Mouse (Mus musculus) embryonic facial prominence, embryonic 14.5 days (tissue): ENCODE measurements around the gene Rps21. TPM values are rescaled to one million over a fixed set of nuclear protein-coding genes. Genes with fewer than 3 reads are reported as not detected.
A peak's percentile ranks its signal among the peaks of the same experiment; 100 is the strongest.

ENCODE experiments used
- ATAC-seq: fragments of 200-750 bp; cut with Nextera tagmentation; 2 replicates; pipeline ENCODE4 v1.8.0; 2017; ENCODE audit warnings: low read depth, moderate number of reproducible peaks, moderate TSS enrichment
- DNase-seq: peaks from one replicate; pipeline ENCODE4 v3.0.0-alpha.2; 2015; ENCODE audit warnings: low spot score
- H3K27ac ChIP-seq: fragments of 300-500 bp; sonication (generic); replicated peaks from 2 replicates; pipeline ENCODE4 v1.5.1; 2014; ENCODE audit warnings: low read depth, mild to moderate bottlenecking, low read length, moderate library complexity
- H3K27me3 ChIP-seq: fragments of 300-500 bp; sonication (generic); replicated peaks from 2 replicates; pipeline ENCODE4 v1.6.1; 2014; ENCODE audit warnings: low read length; ENCODE audit not compliant: control insufficient read depth, insufficient read depth
- H3K36me3 ChIP-seq: fragments of 300-500 bp; sonication (generic); 2 replicates; pipeline ENCODE4 v1.6.1; 2014; ENCODE audit warnings: low read length, mixed read lengths; ENCODE audit not compliant: control insufficient read depth, insufficient read depth
- H3K4me1 ChIP-seq: fragments of 300-500 bp; sonication (generic); 2 replicates; pipeline ENCODE4 v1.6.1; 2014; ENCODE audit warnings: antibody characterized with exemption, low read length; ENCODE audit not compliant: control insufficient read depth, insufficient read depth
- H3K4me2 ChIP-seq: fragments of 300-500 bp; sonication (generic); 2 replicates; pipeline ENCODE4 v1.6.1; 2014; ENCODE audit warnings: low read depth, mild to moderate bottlenecking, low read length, moderate library complexity, mixed read lengths
- H3K4me3 ChIP-seq: fragments of 300-500 bp; sonication (generic); 2 replicates; pipeline ENCODE4 v1.5.1; 2014; ENCODE audit warnings: low read depth, mild to moderate bottlenecking, low read length
- H3K9ac ChIP-seq: fragments of 300-500 bp; sonication (generic); 2 replicates; pipeline ENCODE4 v1.6.1; 2014; ENCODE audit warnings: low read depth, mild to moderate bottlenecking, low read length, moderate library complexity, mixed read lengths
- H3K9me3 ChIP-seq: fragments of 300-500 bp; sonication (generic); 2 replicates; pipeline ENCODE4 v1.6.1; 2016; ENCODE audit warnings: low read length; ENCODE audit not compliant: control insufficient read depth
- whole genome bisulfite sequencing: fragments of 180-500 bp; shearing (Covaris S2); extraction: QIAGEN DNeasy Blood & Tissue Kit; methylation state at CpG from one replicate; pipeline ENCODE4 v1.1.7; 2014; 5-methylcytosine and 5-hydroxymethylcytosine counted together
- polyA plus RNA-seq: library from polyadenylated mRNA; unstranded; fragments of >200 nt; fragmentation: Nextera tagmentation; extraction: Ambion mirVana; gene quantifications from 2 replicates; pipeline ENCODE4 v1.2.1, GENCODE M21; 2014

Rps21 gene
- polyA plus RNA-seq, 1 experiment from 2014 or later, result 787 TPM

- Histone ChIP-seq H3K4me3 (no peak overlapping the region), H3K4me1 (no peaks in the 10 kb centered on the region), H3K4me2 (no peak overlapping the region), H3K9ac (no peak overlapping the region), H3K27ac (no peak overlapping the region), H3K9me3 (no peaks in the 10 kb centered on the region), H3K36me3 (no peaks in the 10 kb centered on the region), H3K27me3 (no peaks in the 10 kb centered on the region)
- 61% methylated on average over 8 of the region's 9 CpGs for WGBS
- DNase-seq, result no peak
- no peak for ATAC-seq
These were observed 8.1 kb upstream of the Rps21 start for GRCm38 (mm10) chr2:180248947-180249660.

- ATAC-seq (peak; percentile 89), DNase-seq (peak; percentile 92)
- H3K36me3 ChIP-seq, result no peaks in the 10 kb centered on the region
- no peak overlapping the region for H3K27ac ChIP-seq
- no peaks in the 10 kb centered on the region for H3K4me1 ChIP-seq
- no peak overlapping the region for H3K4me2 ChIP-seq
- no peaks in the 10 kb centered on the region for H3K27me3 ChIP-seq
- H3K9me3 ChIP-seq, result no peaks in the 10 kb centered on the region
- no peak overlapping the region for H3K4me3 ChIP-seq
- H3K9ac ChIP-seq, result no peak overlapping the region
- WGBS, result 31% methylated on average over 11 of the region's 11 CpGs
These were observed 6.1 kb upstream of the Rps21 start for GRCm38 (mm10) chr2:180250930-180251611.

- 47% methylated on average over 3 of the region's 3 CpGs for WGBS
- ATAC-seq (no peak), DNase-seq (no peak)
- H3K4me3 ChIP-seq, result no peak overlapping the region
- no peaks in the 10 kb centered on the region for H3K36me3 ChIP-seq
- no peak overlapping the region for H3K4me2 ChIP-seq
- H3K9ac ChIP-seq, result no peak overlapping the region
- no peaks in the 10 kb centered on the region for H3K27me3 ChIP-seq
- no peaks in the 10 kb centered on the region for H3K9me3 ChIP-seq
- no peaks in the 10 kb centered on the region for H3K4me1 ChIP-seq
- no peak overlapping the region for H3K27ac ChIP-seq
These were observed 5.3 kb upstream of the Rps21 start for GRCm38 (mm10) chr2:180251838-180252237.

GRCm38 (mm10) chr2:180254436-180255209, 2.6 kb upstream of the Rps21 start:
- no peak for ATAC-seq
- Histone ChIP-seq H3K9ac (no peak overlapping the region), H3K9me3 (no peaks in the 10 kb centered on the region)

GRCm38 (mm10) chr2:180255701-180256100, 1.5 kb upstream of the Rps21 start:
- Histone ChIP-seq H3K9ac (no peak overlapping the region), H3K4me2 (no peak overlapping the region; the same call in 1 of the 2 replicates), H3K36me3 (peaks cover 25% of the 10 kb centered on the region), H3K27me3 (no peaks in the 10 kb centered on the region), H3K4me1 (no peaks in the 10 kb centered on the region), H3K4me3 (peak overlapping the region; percentile 77; the same call in 1 of the 2 replicates), H3K9me3 (no peaks in the 10 kb centered on the region), H3K27ac (no peak overlapping the region)
- DNase-seq, result no peak
- WGBS, result 91% methylated on average over 9 of the region's 9 CpGs
- no peak for ATAC-seq

More at GRCm38 (mm10) chr2:180254436-180255209, 2.6 kb upstream of the Rps21 start:
- no peak for DNase-seq
- WGBS, result 95% methylated on average over 5 of the region's 5 CpGs
- Histone ChIP-seq H3K4me3 (no peak overlapping the region), H3K4me2 (no peak overlapping the region), H3K4me1 (no peaks in the 10 kb centered on the region), H3K27ac (no peak overlapping the region), H3K36me3 (peaks cover 14% of the 10 kb centered on the region), H3K27me3 (no peaks in the 10 kb centered on the region)

- peak; percentile 48 for ATAC-seq
- WGBS, result 24% methylated on average over 26 of the region's 26 CpGs
- Histone ChIP-seq H3K9ac (peak overlapping the region; percentile 71), H3K9me3 (no peaks in the 10 kb centered on the region), H3K36me3 (peaks cover 32% of the 10 kb centered on the region), H3K27me3 (no peaks in the 10 kb centered on the region), H3K4me1 (no peaks in the 10 kb centered on the region), H3K4me2 (peak overlapping the region; percentile 73), H3K4me3 (peak overlapping the region; percentile 77), H3K27ac (peak overlapping the region; percentile 80)
- DNase-seq, result no peak
These were observed 729 bp upstream of the Rps21 start for GRCm38 (mm10) chr2:180256296-180257000.

- no peak overlapping the region for H3K27ac ChIP-seq
- H3K4me2 ChIP-seq, result peak overlapping the region; percentile 82
- peaks cover 49% of the 10 kb centered on the region for H3K36me3 ChIP-seq
- ATAC-seq (no peak), DNase-seq (no peak)
- H3K9ac ChIP-seq, result peak overlapping the region; percentile 89
- H3K4me1 ChIP-seq, result no peaks in the 10 kb centered on the region
- H3K9me3 ChIP-seq, result no peaks in the 10 kb centered on the region
- WGBS, result 51% methylated on average over 11 of the region's 11 CpGs
- H3K4me3 ChIP-seq, result peak overlapping the region; percentile 77
- H3K27me3 ChIP-seq, result no peaks in the 10 kb centered on the region
These were observed 1.0 kb downstream of the Rps21 start for GRCm38 (mm10) chr2:180257963-180258865.
